Mouse (Mus musculus) brain, embryonic 14.5 days (tissue): Measurements from ENCODE around the gene Mgat4e.

Experiments
- CTCF ChIP-seq: fragments of 200-500 bp; IDR thresholded peaks from 2 replicates; pipeline ENCODE4 v1.5.1; 2012; ENCODE audit warnings: inconsistent platforms, mild to moderate bottlenecking, moderate library complexity, borderline replicate concordance; ENCODE audit not compliant: insufficient read depth, insufficient read length; ENCODE audit errors: extremely low read depth
- POLR2A ChIP-seq: fragments of 200-500 bp; IDR thresholded peaks from 2 replicates; pipeline ENCODE4 v1.6.1; 2012; ENCODE audit warnings: mild to moderate bottlenecking, inconsistent platforms, borderline replicate concordance; ENCODE audit not compliant: poor library complexity, insufficient read depth, insufficient read length, severe bottlenecking; ENCODE audit errors: extremely low read depth

DNA sequence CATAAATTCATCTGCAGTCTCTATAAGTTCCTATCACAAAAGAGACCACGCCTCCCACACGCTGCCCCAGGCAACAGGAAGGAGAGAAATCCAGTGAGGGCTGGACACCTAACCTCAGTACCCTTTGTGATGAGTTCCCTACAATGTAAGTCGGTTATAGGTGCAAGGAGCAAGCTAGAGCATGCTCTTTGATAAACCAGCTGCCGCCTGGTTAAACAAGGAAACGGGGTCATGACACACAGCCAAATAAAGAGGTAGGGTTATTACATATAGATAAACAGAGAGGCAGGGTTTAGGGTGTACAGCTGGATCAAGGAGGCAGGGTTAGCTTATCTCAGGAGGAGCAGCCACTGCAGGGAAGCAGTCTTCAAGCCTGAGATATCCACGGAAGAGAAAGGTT is 22.7 kb downstream of the Mgat4e start:
- TF ChIP-seq CTCF: no peak
- no peak for TF ChIP-seq POLR2A
